Mouse (Mus musculus) forebrain, embryonic 12.5 days (tissue): Measurements from ENCODE around the gene Ifnb1. TPM values are rescaled to one million over a fixed set of nuclear protein-coding genes. Genes with fewer than 3 reads are reported as not detected.

Experiments used
- ATAC-seq: fragments of 200-750 bp; cut with Nextera tagmentation; 2 replicates; pipeline ENCODE4 v1.8.0; 2017; ENCODE audit warnings: moderate TSS enrichment; ENCODE audit not compliant: low FRiP score
- H3K27ac ChIP-seq: fragments of 300-500 bp; sonication (generic); 2 replicates; pipeline ENCODE4 v1.5.1; 2016; ENCODE audit warnings: mild to moderate bottlenecking
- H3K27me3 ChIP-seq: fragments of 300-500 bp; sonication (generic); 2 replicates; pipeline ENCODE4 v1.6.1; 2016; ENCODE audit warnings: mild to moderate bottlenecking
- H3K36me3 ChIP-seq: fragments of 300-500 bp; sonication (generic); replicated peaks from 2 replicates; pipeline ENCODE4 v1.6.1; 2016; ENCODE audit warnings: mild to moderate bottlenecking
- H3K4me1 ChIP-seq: fragments of 300-500 bp; sonication (generic); 2 replicates; pipeline ENCODE4 v1.6.1; 2016
- H3K4me2 ChIP-seq: fragments of 300-500 bp; sonication (generic); 2 replicates; pipeline ENCODE4 v1.6.1; 2016; ENCODE audit warnings: mild to moderate bottlenecking, moderate library complexity
- H3K4me3 ChIP-seq: fragments of 300-500 bp; sonication (generic); replicated peaks from 2 replicates; pipeline ENCODE4 v1.5.1; 2016; ENCODE audit warnings: mild to moderate bottlenecking
- H3K9ac ChIP-seq: fragments of 300-500 bp; sonication (generic); 2 replicates; pipeline ENCODE4 v1.6.1; 2016; ENCODE audit warnings: mild to moderate bottlenecking
- H3K9me3 ChIP-seq: fragments of 300-500 bp; sonication (generic); 2 replicates; pipeline ENCODE4 v1.6.1; 2016
- WGBS: fragments of 180-500 bp; shearing (Covaris S2); methylation state at CpG from one replicate; pipeline ENCODE4 v1.1.7; 2016; 5-methylcytosine and 5-hydroxymethylcytosine counted together
- polyA plus RNA-seq: library from polyadenylated mRNA; unstranded; fragments of >200 nt; fragmentation: Nextera tagmentation; extraction: Ambion mirVana; gene quantifications from 2 replicates; pipeline ENCODE4 v1.2.1, GENCODE M21; 2016

Ifnb1 gene
- polyA plus RNA-seq, 1 experiment from 2014 or later = not detected

DNA sequence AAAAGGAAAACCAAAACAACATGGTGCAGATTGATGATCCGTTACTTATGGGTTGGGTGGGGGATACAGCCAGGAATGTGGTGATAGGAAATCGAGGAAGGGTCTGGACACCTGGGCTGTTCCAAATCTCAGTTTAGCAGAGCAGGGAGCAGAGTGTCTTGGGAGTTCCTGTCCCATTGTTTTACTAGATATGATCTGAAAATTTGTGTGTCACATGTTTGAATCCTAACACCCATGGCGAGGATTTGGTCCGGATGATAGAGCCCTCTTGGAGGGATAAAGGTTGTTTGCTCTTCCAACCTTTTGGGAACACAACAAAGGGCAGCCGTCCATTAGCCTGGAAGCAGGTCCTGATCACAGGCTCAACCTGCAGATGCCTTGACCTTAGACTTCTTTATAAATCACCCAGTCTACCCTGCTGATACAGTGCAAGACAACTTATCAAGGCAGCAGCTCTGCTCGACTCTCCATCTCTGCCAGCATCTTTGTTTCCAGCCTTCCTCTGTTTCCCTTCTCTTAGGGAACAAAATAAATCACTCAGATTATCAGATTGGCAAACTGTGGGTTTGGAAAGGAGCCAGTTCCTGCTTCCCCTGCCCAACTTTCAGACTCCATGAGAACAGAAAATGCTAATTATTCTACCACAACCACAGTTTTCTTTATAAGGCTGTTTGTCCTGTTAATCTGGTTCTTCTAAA, 26.1 kb downstream of the Ifnb1 start:
- H3K4me2 ChIP-seq = no peak overlapping the region
- H3K4me1 ChIP-seq = no peaks in the 10 kb centered on the region
- H3K27ac ChIP-seq = no peak overlapping the region
- ATAC-seq = no peak
- no peak overlapping the region for H3K9ac ChIP-seq
- WGBS = 83% methylated on average over 6 of the region's 6 CpGs
- H3K4me3 ChIP-seq = no peak overlapping the region
- no peaks in the 10 kb centered on the region for H3K9me3 ChIP-seq
- H3K27me3 ChIP-seq = no peaks in the 10 kb centered on the region
- no peaks in the 10 kb centered on the region for H3K36me3 ChIP-seq

DNA sequence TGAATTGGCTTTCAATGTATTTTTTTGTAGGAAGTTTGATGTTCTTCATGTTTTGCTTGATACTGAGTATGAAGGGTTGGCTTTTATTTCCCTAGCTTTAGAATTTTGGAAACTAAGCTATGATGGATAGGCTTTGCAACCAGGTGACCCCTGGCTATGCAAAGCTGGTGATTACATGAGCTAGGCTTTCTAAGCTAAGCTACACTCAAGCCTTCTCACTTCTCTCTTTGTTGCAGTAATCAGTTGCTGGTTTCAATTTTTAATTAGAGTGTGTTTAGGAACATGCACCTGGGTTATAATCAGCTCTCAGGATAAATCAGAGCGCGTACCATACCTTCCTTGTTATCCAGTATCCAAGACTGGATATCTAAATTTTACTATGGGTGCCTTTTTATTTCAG, 33.0 kb downstream of the Ifnb1 start:
- Histone ChIP-seq H3K27me3 (no peaks in the 10 kb centered on the region), H3K9ac (no peak overlapping the region), H3K27ac (no peak overlapping the region), H3K4me1 (no peaks in the 10 kb centered on the region), H3K4me3 (no peak overlapping the region), H3K4me2 (no peak overlapping the region), H3K9me3 (no peaks in the 10 kb centered on the region), H3K36me3 (no peaks in the 10 kb centered on the region)
- WGBS = 96% methylated on average over 2 of the region's 2 CpGs
- ATAC-seq = no peak

GRCm38 (mm10) chr4:88488107-88488506, 34.5 kb downstream of the Ifnb1 start:
- no peak overlapping the region for H3K4me3 ChIP-seq
- H3K4me2 ChIP-seq = no peak overlapping the region
- no peak for ATAC-seq
- no peaks in the 10 kb centered on the region for H3K4me1 ChIP-seq
- H3K36me3 ChIP-seq = no peaks in the 10 kb centered on the region
- no peaks in the 10 kb centered on the region for H3K27me3 ChIP-seq
- no peak overlapping the region for H3K9ac ChIP-seq
- no peaks in the 10 kb centered on the region for H3K9me3 ChIP-seq
- WGBS = 90% methylated on average over 3 of the region's 3 CpGs
- no peak overlapping the region for H3K27ac ChIP-seq

DNA sequence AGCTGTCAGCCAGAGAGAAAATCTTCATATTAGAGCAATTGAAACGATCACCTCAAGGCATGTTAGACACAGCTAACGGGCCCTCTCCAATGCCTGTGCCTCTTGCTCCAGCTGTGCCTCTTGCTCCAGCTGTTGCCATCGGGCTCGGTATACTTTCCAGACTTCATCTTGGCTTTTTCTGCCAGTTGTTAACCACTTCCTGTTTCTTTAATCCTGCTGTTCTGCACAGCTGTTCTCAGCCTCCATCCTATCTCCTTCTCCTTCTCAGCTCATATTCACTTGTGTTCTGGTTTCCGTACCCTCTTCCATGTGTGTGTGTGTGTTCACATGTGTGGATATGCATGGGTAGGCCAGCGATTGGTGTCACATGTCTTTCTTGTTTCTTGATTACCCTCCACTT, 42.4 kb downstream of the Ifnb1 start:
- Histone ChIP-seq H3K36me3 (no peaks in the 10 kb centered on the region), H3K27ac (no peak overlapping the region), H3K9ac (no peak overlapping the region), H3K4me2 (no peak overlapping the region), H3K4me3 (no peak overlapping the region), H3K9me3 (no peaks in the 10 kb centered on the region), H3K27me3 (no peaks in the 10 kb centered on the region), H3K4me1 (no peaks in the 10 kb centered on the region)
- no peak for ATAC-seq
- 90% methylated on average over 6 of the region's 6 CpGs for WGBS

DNA sequence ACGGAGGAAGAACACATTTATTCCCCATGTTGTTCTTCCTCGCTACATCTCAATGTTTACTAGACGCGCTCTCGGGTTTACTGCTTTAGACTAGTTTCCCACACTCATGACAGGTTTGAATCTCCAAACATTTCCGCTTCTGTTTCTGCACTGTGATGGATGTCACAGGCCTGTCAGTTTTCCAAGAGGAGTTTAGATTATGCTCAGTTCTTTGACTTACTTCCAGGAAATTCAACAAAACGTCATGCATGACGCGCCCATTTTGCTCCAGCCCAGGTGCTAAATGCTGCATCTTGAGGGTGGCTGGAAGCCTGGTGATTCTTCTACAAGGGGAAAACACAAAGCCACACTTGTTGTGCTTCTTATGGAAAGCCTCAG, 43.8 kb downstream of the Ifnb1 start:
- Histone ChIP-seq H3K27ac (no peak overlapping the region), H3K9me3 (no peaks in the 10 kb centered on the region), H3K9ac (no peak overlapping the region), H3K4me2 (no peak overlapping the region), H3K4me3 (no peak overlapping the region), H3K27me3 (no peaks in the 10 kb centered on the region), H3K36me3 (no peaks in the 10 kb centered on the region), H3K4me1 (no peaks in the 10 kb centered on the region)
- no peak for ATAC-seq
- WGBS = 92% methylated on average over 9 of the region's 9 CpGs

- no peaks in the 10 kb centered on the region; the same call in 1 of the 2 replicates for H3K4me1 ChIP-seq
- H3K4me3 ChIP-seq = no peak overlapping the region
- no peaks in the 10 kb centered on the region for H3K9me3 ChIP-seq
- no peaks in the 10 kb centered on the region for H3K27me3 ChIP-seq
- H3K27ac ChIP-seq = no peak overlapping the region
- no peak for ATAC-seq
- 85% methylated on average over 4 of the region's 4 CpGs for WGBS
- H3K36me3 ChIP-seq = no peaks in the 10 kb centered on the region
- no peak overlapping the region for H3K9ac ChIP-seq
- H3K4me2 ChIP-seq = no peak overlapping the region
Measured at GRCm38 (mm10) chr4:88478177-88478808, 44.3 kb downstream of the Ifnb1 start.

DNA sequence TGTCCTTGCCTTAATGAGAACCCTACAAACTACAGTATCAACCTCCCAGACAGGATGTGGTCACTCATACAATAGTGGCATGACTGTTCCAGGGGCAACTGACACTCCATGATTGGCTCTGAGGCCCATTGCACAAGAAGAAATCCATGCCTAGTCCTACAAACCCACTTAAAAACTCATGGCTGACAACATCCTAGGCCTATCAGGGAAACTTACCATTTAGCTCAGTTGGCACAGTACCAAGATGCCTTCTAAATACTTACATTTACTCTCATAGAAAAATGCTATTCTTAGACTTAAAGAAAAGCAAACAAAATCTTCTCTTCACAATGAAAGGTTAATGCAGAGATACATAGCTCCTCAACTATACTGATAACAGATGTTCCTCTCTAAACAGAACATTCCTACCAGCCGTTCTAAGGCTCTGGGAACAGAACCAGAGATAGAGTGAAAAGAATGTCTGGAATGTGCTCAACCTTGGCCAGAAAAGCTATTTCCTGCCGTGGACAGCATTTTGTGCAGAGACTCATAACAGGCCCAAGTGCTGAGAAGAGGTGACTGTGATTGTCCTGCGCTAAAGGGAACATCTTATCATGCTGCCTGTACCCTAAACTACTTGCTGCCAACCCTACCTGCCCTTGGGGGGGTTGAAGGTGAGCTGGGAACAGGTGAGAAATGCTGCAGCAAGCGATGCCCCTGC, 45.9 kb downstream of the Ifnb1 start:
- WGBS = 68% methylated on average over 4 of the region's 4 CpGs
- H3K27ac ChIP-seq = no peak overlapping the region
- H3K9me3 ChIP-seq = no peaks in the 10 kb centered on the region

GRCm38 (mm10) chr4:88476084-88476483, 46.5 kb downstream of the Ifnb1 start:
- no peaks in the 10 kb centered on the region for H3K36me3 ChIP-seq
- no peak overlapping the region for H3K4me2 ChIP-seq
- WGBS = 85% methylated on average over 3 of the region's 3 CpGs
- no peak overlapping the region for H3K9ac ChIP-seq
- no peaks in the 10 kb centered on the region; the same call in 1 of the 2 replicates for H3K4me1 ChIP-seq
- no peaks in the 10 kb centered on the region for H3K27me3 ChIP-seq
- no peak for ATAC-seq
- H3K27ac ChIP-seq = no peak overlapping the region
- H3K4me3 ChIP-seq = no peak overlapping the region
- no peaks in the 10 kb centered on the region for H3K9me3 ChIP-seq

More for the DNA sequence above, 45.9 kb downstream of the Ifnb1 start:
- H3K4me3 ChIP-seq = no peak overlapping the region
- no peak overlapping the region for H3K9ac ChIP-seq
- no peak overlapping the region for H3K4me2 ChIP-seq
- no peak for ATAC-seq
- H3K27me3 ChIP-seq = no peaks in the 10 kb centered on the region
- no peaks in the 10 kb centered on the region for H3K36me3 ChIP-seq
- H3K4me1 ChIP-seq = no peaks in the 10 kb centered on the region; the same call in 1 of the 2 replicates

Other genes starting within 250 kb of the Ifnb1 start
- 2.2 and 2.7 TPM in 2 replicates for gene Hacd4, start 83.8 kb downstream of the Ifnb1 start, polyA plus RNA-seq
- not detected in 2 replicates for gene Ifna15, start 35.5 kb upstream of the Ifnb1 start, polyA plus RNA-seq
- gene Ifna14, start 49.0 kb upstream of the Ifnb1 start, polyA plus RNA-seq = not detected in 2 replicates
- gene Ifna9, start 69.6 kb upstream of the Ifnb1 start, polyA plus RNA-seq = not detected in 2 replicates
- gene Ifna12, start 80.6 kb upstream of the Ifnb1 start, polyA plus RNA-seq = not detected in 2 replicates
- not detected in 2 replicates for gene C87499, start 111.6 kb upstream of the Ifnb1 start, polyA plus RNA-seq
- gene Ifna13, start 121.7 kb upstream of the Ifnb1 start, polyA plus RNA-seq = not detected in 2 replicates
- not detected in 2 replicates for gene Ifna16, start 154.2 kb upstream of the Ifnb1 start, polyA plus RNA-seq
- gene Ifna2, start 161.1 kb upstream of the Ifnb1 start, polyA plus RNA-seq = not detected in 2 replicates
- gene Ifnab, start 168.6 kb upstream of the Ifnb1 start, polyA plus RNA-seq = not detected in 2 replicates
- 1.6 and 2.4 TPM in 2 replicates for gene Gm26566, start 199.0 kb upstream of the Ifnb1 start, polyA plus RNA-seq
- 142 and 149 TPM in 2 replicates for gene Klhl9, start 199.7 kb upstream of the Ifnb1 start, polyA plus RNA-seq
- not detected in 2 replicates for gene Gm13271, start 232.1 kb upstream of the Ifnb1 start, polyA plus RNA-seq
- gene Gm13283, start 237.3 kb upstream of the Ifnb1 start, polyA plus RNA-seq = 0.15 and 0.18 TPM in 2 replicates